Mouse (Mus musculus): ENCODE measurements around the gene Hist1h3c.
A peak's percentile ranks its signal among the peaks of the same experiment; 100 is the strongest.

Hist1h3c gene

GRCm38 (mm10) chr13:23757211-23757773 lies 11.9 kb upstream of the Hist1h3c start:
- DNase-seq (ENCODE audit: low read depth) = no peak

GRCm38 (mm10) chr13:23756790-23757189 lies 11.4 kb upstream of the Hist1h3c start, which contains the start of gene Hist1h4b:
Gene Hist1h4b, plus strand, starts transcription at chr13:23757013.
- peak; percentile 95 for DNase-seq (ENCODE audit: low read depth)

GRCm38 (mm10) chr13:23755000-23755399 lies 9.6 kb upstream of the Hist1h3c start:
- DNase-seq (ENCODE audit: low read depth) = no peak

DNA sequence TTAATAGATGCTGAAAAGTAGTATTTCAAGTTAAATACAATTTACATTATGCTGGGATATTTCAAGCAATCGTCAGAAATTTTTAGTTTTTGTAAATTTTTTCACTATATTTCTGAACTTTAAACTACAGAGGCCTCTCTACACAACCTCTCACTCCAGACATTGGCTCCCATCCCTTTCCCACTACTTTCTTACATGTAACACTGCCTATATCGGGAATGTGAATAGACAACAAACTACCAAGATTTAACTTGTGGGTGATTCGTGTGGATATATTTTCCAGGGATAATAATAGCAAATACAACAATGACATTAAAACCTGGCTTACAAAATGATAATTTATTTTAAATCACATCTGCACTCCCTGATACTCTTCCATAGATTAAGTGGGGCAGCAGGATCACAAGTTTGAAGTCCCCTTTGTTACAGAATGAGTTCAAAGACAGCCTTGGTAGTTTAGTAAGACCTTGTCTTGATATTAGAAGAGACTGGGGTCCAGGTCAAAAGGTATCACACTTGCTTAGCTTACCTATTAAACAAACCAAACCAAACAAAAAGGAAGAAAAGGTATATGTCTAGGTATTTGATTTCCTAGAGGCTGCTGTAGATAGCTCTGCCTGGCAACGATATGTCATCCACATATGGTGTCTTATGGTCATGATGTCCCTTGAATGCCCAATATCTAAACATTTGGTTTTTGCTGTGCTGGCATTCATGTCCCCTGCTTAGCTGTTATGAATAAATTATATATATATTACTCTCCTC lies 8.1 kb upstream of the Hist1h3c start:
- no peak for DNase-seq (ENCODE audit: low read depth)

DNA sequence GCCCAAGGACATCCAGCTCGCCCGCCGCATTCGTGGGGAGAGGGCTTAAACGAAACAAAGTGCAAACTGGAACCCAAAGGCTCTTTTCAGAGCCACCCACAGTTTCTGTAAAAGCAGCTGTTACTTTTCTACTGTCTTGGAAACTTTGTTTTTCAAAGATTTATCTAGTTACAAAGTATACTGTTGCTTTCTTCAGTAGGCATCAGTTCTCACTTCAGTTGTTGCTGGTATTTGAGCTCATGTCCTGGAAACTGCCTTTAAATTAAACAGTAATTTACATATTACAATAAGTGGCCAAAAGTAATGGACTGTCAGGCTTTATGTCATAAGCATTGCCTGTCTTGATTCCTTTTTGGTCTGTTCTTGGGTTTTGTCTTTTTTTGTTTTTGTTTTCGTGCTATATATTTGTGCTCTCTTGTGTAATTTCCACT lies 7.4 kb upstream of the Hist1h3c start:
- no peak for DNase-seq (ENCODE audit: low read depth)

GRCm38 (mm10) chr13:23752067-23752741 lies 6.8 kb upstream of the Hist1h3c start, which contains the start of gene Hist1h3b:
Gene Hist1h3b, plus strand, starts transcription at chr13:23752267.
- peak; percentile 94 for DNase-seq (ENCODE audit: low read depth)

DNA sequence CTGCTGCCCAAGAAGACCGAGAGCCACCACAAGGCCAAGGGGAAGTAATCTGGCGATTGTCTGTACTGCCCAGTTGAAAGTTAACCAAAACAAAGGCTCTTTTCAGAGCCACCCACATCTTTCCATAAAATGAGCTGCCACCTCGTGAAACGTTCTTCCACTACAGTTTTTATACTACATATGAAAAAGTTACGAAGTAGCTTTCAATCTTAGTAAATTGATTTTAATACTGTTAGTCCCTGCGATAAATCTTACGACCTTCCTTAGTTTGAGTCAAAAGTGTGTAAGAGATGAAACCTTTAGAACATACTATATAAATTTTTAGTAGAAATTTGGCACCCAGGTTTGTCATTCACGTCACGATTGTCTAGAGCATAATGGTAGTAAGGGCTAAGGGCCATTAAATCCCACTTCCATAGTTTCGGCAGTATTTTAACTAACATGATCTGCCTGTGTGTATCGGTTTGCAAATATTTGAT lies 6.1 kb upstream of the Hist1h3c start:
- no peak for DNase-seq (ENCODE audit: low read depth)

GRCm38 (mm10) chr13:23750839-23751477 lies 5.6 kb upstream of the Hist1h3c start, which contains the start of gene Hist1h2ab:
Gene Hist1h2ab, plus strand, starts transcription at chr13:23751126.
- peak; percentile 84 for DNase-seq (ENCODE audit: low read depth)

DNA sequence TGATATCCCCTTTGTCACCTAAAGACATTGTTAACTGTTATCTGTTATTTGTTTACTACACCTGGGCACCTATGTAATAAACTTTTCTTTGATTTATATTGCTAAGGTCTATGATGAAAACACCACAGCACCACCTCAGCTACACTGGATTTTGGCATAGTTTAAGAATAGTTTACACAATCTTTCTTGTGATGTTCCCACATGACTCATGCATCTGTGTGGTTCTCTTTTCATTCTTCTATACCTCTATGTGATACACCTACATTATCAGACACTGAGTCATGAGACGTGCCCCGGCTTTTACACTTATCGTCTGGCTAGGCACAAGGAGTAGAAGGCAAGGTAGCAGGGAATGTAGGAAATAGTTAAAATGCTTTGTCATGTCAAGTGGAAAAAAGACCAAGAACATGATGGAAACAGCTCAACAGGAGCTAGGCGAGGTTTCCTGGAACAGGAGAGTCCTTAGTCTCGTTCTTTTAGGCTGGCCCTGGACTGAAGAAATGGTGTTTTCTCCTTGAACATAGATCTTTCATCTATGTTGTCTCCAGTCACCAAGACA lies 4.2 kb upstream of the Hist1h3c start:
- no peak for DNase-seq (ENCODE audit: low read depth)

DNA sequence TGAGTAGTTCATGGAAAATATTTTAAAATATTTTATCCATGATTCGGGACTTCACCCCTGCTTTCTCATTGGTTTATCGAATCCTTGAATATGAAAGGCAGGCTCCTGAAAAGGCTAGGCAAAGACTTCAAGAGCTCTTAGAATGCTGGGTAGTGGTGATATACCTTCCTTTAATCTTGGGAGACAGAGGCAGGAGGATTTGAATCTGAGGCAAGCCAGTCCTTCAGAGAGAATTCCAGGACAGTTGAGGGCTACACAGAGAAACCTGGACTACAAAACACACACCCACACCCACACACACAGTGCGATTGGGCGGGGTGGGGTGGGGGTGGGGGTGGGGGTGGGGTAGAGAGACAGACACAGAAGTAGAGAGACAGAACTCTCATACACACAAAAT lies 2.5 kb upstream of the Hist1h3c start:
- DNase-seq (ENCODE audit: low read depth) = no peak

- DNase-seq (ENCODE audit: low read depth) = no peak
These were observed 1.9 kb upstream of the Hist1h3c start for GRCm38 (mm10) chr13:23747081-23747891.

DNA sequence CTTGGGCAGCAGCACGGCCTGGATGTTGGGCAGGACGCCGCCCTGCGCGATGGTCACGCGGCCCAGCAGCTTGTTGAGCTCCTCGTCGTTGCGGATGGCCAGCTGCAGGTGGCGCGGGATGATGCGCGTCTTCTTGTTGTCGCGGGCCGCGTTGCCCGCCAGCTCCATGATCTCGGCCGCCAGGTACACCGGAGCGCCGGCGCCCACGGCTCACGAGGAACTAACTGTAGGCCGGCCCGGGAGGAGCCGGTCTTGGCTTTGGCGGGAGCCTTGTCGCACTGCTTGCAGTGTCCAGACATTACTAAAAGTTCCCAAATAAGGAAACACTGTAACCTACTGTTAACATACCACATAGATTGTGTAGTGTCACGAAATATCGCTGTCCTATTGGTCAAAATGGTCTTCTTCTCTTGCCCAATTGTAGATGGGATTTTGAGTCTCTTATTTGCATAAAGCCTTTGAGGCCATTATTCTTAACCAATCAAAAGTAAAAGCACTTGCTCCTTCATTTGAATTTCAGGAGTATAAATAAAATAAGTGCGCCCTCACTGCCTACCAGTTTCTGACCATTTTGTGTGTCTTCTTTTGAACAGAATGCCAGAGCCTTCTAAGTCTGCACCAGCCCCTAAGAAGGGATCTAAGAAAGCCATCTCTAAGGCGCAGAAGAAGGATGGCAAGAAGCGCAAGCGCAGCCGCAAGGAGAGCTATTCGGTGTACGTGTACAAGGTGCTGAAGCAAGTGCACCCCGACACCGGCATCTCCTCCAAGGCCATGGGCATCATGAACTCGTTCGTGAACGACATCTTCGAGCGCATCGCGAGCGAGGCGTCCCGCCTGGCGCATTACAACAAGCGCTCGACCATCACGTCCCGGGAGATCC lies 1.0 kb upstream of the Hist1h3c start, which contains the start of gene Hist1h2bb:
Hist1h2bb (plus strand) TSS at position 534 of the 880 bp plus-strand sequence.
- DNase-seq (ENCODE audit: low read depth) = peak; percentile 93

- no peak for DNase-seq (ENCODE audit: low read depth)
These were observed 701 bp downstream of the Hist1h3c start for GRCm38 (mm10) chr13:23744421-23745380.

DNA sequence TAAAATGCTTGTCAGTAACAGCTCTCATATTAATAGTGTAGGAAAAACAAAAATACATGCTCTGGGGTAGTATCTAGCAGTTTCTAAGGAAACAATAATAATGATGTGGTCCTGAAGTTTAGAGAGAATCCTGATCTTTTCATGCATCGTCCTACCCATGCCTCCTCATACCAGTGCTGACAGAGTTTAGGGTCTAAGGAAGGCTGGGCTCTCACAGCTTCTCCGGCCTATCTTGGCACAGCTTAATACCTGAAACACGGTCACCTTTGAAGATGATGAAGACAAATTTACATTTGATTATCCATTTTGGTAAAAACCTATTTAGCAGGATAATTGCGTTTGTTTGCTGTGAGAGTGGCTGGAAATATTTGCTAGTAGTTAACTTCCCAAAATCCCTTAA lies 1.4 kb downstream of the Hist1h3c start:
- DNase-seq (ENCODE audit: low read depth) = no peak

- no peak for DNase-seq (ENCODE audit: low read depth)
These were observed 2.2 kb downstream of the Hist1h3c start for GRCm38 (mm10) chr13:23743215-23743614.

- DNase-seq (ENCODE audit: low read depth) = no peak
These were observed 3.4 kb downstream of the Hist1h3c start for GRCm38 (mm10) chr13:23742007-23742406.

GRCm38 (mm10) chr13:23740910-23741309 lies 4.5 kb downstream of the Hist1h3c start:
- DNase-seq (ENCODE audit: low read depth) = peak; percentile 15

GRCm38 (mm10) chr13:23740256-23740840 lies 5.1 kb downstream of the Hist1h3c start:
- DNase-seq (ENCODE audit: low read depth) = peak; percentile 15
